ENCODE assay signal across 18 mouse cellular contexts in the genomic region with DNA sequence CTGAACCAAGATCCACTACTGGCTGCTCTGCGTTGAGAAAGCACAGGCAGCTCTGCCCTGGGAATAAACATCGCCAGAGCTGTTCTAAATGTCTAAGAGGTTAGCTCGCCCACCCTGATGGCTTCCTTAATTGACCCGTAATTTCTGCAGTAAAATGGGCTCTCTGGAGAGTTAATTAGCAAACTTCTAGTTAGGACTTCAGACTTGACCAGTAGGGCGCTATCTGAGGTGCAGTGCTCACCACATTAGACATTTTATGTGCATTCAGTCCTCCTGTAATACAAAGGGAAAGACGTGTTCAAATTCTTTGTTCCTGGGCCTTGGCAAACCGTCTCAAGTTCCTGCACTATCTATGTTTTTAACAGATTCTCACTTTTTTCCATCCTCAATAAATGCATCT. TPM values are rescaled to one million over a fixed set of nuclear protein-coding genes. Genes with fewer than 3 reads are reported as not detected.
DNase-seq lines count a peak whose midpoint lies in the region; ATAC-seq and TF ChIP-seq lines count a peak whose summit lies in the region.
"Had no signal": no experiment of that assay in that cellular context is flagged by ENCODE, and none has a peak within 500 bp of the region (broad histone marks: within the 10 kb centered on the region; RNA-seq: fewer than 3 reads in every experiment).

No protein-coding gene starts in this region.

- no peak overlapping the region for H3K4me3 ChIP-seq in hindbrain, embryonic 13.5 days
- H3K4me3 ChIP-seq in hindbrain, postnatal 0 days (ENCODE audit: low read length): no peak overlapping the region
- H3K4me3 ChIP-seq in neural tube, embryonic 14.5 days (ENCODE audit: low read depth, low read length): no peak overlapping the region
- H3K4me3 ChIP-seq: embryonic facial prominence, embryonic 15.5 days; erythroblast, embryonic 14.5 days; forebrain, embryonic 10.5 days; heart, embryonic 13.5 days had no signal

- TF ChIP-seq CTCF in hindbrain, postnatal 0 days (IDR thresholded peaks at IDR 0.05; ENCODE audit: low read depth): no peak

- WGBS in hindbrain, embryonic 13.5 days: 75% methylated on average over 7 of the region's 7 CpGs
- WGBS in hindbrain, postnatal 0 days: 78% methylated on average over 7 of the region's 7 CpGs
- 32% methylated on average over 7 of the region's 7 CpGs for WGBS in neural tube, embryonic 14.5 days

- peaks cover 4% of the 10 kb centered on the region; the same call in 1 of the 2 replicates for H3K36me3 ChIP-seq in hindbrain, embryonic 13.5 days
- 0 out of 2 replicates have a peak, but pooled peaks cover 5% of the 10 kb centered on the region for H3K36me3 ChIP-seq in hindbrain, postnatal 0 days (ENCODE audit: insufficient read depth, low read length)
- no peaks in the 10 kb centered on the region for H3K36me3 ChIP-seq in neural tube, embryonic 14.5 days (ENCODE audit: control insufficient read depth, insufficient read depth, low read length)
- H3K36me3 ChIP-seq: embryonic facial prominence, embryonic 15.5 days; forebrain, embryonic 10.5 days had no signal

- peaks cover 6% of the 10 kb centered on the region; the same call in 1 of the 2 replicates for H3K4me1 ChIP-seq in hindbrain, embryonic 13.5 days (replicated peaks)
- no peaks in the 10 kb centered on the region for H3K4me1 ChIP-seq in hindbrain, postnatal 0 days (ENCODE audit: insufficient read depth, low read length)
- H3K4me1 ChIP-seq in neural tube, embryonic 14.5 days (ENCODE audit: control insufficient read depth, insufficient read depth, low read length): no peaks in the 10 kb centered on the region
- H3K4me1 ChIP-seq: embryonic facial prominence, embryonic 15.5 days; forebrain, embryonic 10.5 days; heart, embryonic 13.5 days had no signal

- H3K9ac ChIP-seq in hindbrain, embryonic 13.5 days: no peak overlapping the region
- H3K9ac ChIP-seq in hindbrain, postnatal 0 days (replicated peaks; ENCODE audit: low read length): no peak overlapping the region
- no peak overlapping the region for H3K9ac ChIP-seq in neural tube, embryonic 14.5 days (replicated peaks; ENCODE audit: low read depth, low read length)
- H3K9ac ChIP-seq: embryonic facial prominence, embryonic 15.5 days; heart, embryonic 13.5 days had no signal

- no peaks in the 10 kb centered on the region for H3K9me3 ChIP-seq in hindbrain, embryonic 13.5 days
- no peaks in the 10 kb centered on the region for H3K9me3 ChIP-seq in hindbrain, postnatal 0 days (ENCODE audit: low read length)
- no peaks in the 10 kb centered on the region for H3K9me3 ChIP-seq in neural tube, embryonic 14.5 days (ENCODE audit: control insufficient read depth, low read length)
- H3K9me3 ChIP-seq: embryonic facial prominence, embryonic 15.5 days; forebrain, embryonic 10.5 days; heart, embryonic 13.5 days had no signal

- H3K27me3 ChIP-seq in hindbrain, embryonic 13.5 days: no peaks in the 10 kb centered on the region
- H3K27me3 ChIP-seq in hindbrain, postnatal 0 days (ENCODE audit: insufficient read depth, low read length): no peaks in the 10 kb centered on the region
- no peaks in the 10 kb centered on the region for H3K27me3 ChIP-seq in neural tube, embryonic 14.5 days (ENCODE audit: control insufficient read depth, insufficient read depth, low read length)
- H3K27me3 ChIP-seq: embryonic facial prominence, embryonic 15.5 days; heart, embryonic 13.5 days had no signal

- H3K27ac ChIP-seq in hindbrain, embryonic 13.5 days: peak overlapping the region; percentile 12; the same call in 1 of the 2 replicates
- H3K27ac ChIP-seq in hindbrain, postnatal 0 days: no peak overlapping the region
- peak overlapping the region; percentile 6; the same call in 1 of the 2 replicates for H3K27ac ChIP-seq in neural tube, embryonic 14.5 days (ENCODE audit: low read depth, low read length)
- H3K27ac ChIP-seq: embryonic facial prominence, embryonic 15.5 days; forebrain, embryonic 10.5 days; heart, embryonic 13.5 days had no signal

- no peak overlapping the region for H3K4me2 ChIP-seq in hindbrain, embryonic 13.5 days
- no peak overlapping the region for H3K4me2 ChIP-seq in hindbrain, postnatal 0 days (ENCODE audit: low read depth, low read length)
- H3K4me2 ChIP-seq in neural tube, embryonic 14.5 days (ENCODE audit: low read depth, low read length): no peak overlapping the region
- H3K4me2 ChIP-seq: embryonic facial prominence, embryonic 15.5 days; heart, embryonic 13.5 days had no signal

- no peak for ATAC-seq in hindbrain, embryonic 13.5 days (ENCODE audit: low FRiP score)
- ATAC-seq in hindbrain, postnatal 0 days: no peak
- no peak for ATAC-seq in neural tube, embryonic 14.5 days (ENCODE audit: low read depth)
- ATAC-seq: forebrain, embryonic 14.5 days had no signal

- no peak for DNase-seq in hindbrain, postnatal 0 days (ENCODE audit: low spot score)
- peak; percentile 16 to 18 for DNase-seq in kidney, postnatal 36 days
- no peak for DNase-seq in kidney, postnatal 25 days
- no peak for DNase-seq in neural tube, embryonic 10.5 days (ENCODE audit: extremely low spot score, low spot score)
- no peak for DNase-seq in urinary bladder, postnatal 4 days (ENCODE audit: low spot score in 2 of 2)
- DNase-seq: adrenal gland, postnatal 10 days; cerebellum, adult 11-12 months; cerebellum, adult 9-10 months; cerebellum, postnatal 25 days; gastrocnemius, postnatal 36 days; heart, postnatal 36 days had no signal

RNA-seq across cellular contexts. Expression of gene Akap11, which starts 26.6 kb away (rescaled TPM):
- 37.8 and 40.5 TPM in 2 replicates for polyA plus RNA-seq in hindbrain, embryonic 13.5 days (2015; fragmentation: Nextera tagmentation; extraction: Ambion mirVana)
- 64.5 and 71.8 TPM in 2 replicates for total RNA-seq in hindbrain, postnatal 0 days (2014; rRNA removed)
- 28.5 and 31.3 TPM in 2 replicates for polyA plus RNA-seq in hindbrain, postnatal 0 days (2015; fragmentation: Nextera tagmentation; extraction: Ambion mirVana)
- polyA plus RNA-seq in neural tube, embryonic 14.5 days (2014; fragmentation: Nextera tagmentation; extraction: Ambion mirVana): 37.5 and 40.3 TPM in 2 replicates

Comparison
In these comparisons a context has a peak if more than half of its experiments do, and no peak if none do; other contexts are left out.
1. DNase-seq: peak in kidney, postnatal 36 days (2 of 2); none in hindbrain, postnatal 0 days (single experiment), kidney, postnatal 25 days (0 of 2), neural tube, embryonic 10.5 days (single experiment) and urinary bladder, postnatal 4 days (0 of 2).